Comparison of ENCODE assay signal across 9 mouse cellular contexts in the genomic region with DNA sequence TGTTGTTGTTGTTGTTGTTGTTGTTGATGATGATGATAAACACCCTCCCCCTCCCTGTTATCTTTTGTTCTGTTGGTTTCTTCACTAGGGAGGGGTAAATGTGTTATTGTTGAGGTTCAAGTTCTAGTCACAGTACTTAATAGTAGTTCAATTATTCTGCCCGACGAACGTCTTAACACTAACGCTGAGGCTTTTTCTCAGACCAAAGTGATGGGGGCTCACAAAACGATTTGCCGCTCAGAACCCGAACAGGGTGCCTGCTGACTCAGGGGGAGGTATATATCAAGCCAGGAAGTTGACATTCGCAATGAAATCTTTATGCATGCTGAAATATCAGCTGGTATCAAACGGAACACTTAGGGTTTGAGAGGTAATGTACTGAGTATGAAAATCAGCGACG. TPM values are rescaled to one million over a fixed set of nuclear protein-coding genes. Genes with fewer than 3 reads are reported as not detected.
DNase-seq lines count a peak whose midpoint lies in the region; ATAC-seq and TF ChIP-seq lines count a peak whose summit lies in the region.
"Had no signal": no experiment of that assay in that cellular context is flagged by ENCODE, and none has a peak within 500 bp of the region (broad histone marks: within the 10 kb centered on the region; RNA-seq: fewer than 3 reads in every experiment).

No protein-coding gene starts in this region.

- DNase-seq in cerebellum, adult 2 months, result no peak
- DNase-seq in cerebellum, adult 8-10 months, result no peak
- no peak for DNase-seq in lung, postnatal 4 days
- no peak for DNase-seq in thymus, postnatal 0 days (ENCODE audit: low spot score)
- DNase-seq in thymus, adult 18-20 months, result no peak

- H3K4me1 ChIP-seq in cerebellum, adult 2 months (ENCODE audit: control insufficient read depth, insufficient read depth, low read length), result peaks cover 5% of the 10 kb centered on the region; the same call in 1 of the 2 replicates
- peaks cover 11% of the 10 kb centered on the region; the same call in 1 of the 2 replicates for H3K4me1 ChIP-seq in lung, embryonic 15.5 days
- peaks cover 5% of the 10 kb centered on the region; the same call in 1 of the 2 replicates for H3K4me1 ChIP-seq in intestine, embryonic 16.5 days (ENCODE audit: control insufficient read depth, insufficient read depth, low read length)
- peaks cover 10% of the 10 kb centered on the region for H3K4me1 ChIP-seq in small intestine, adult 2 months (ENCODE audit: control insufficient read depth, insufficient read depth, insufficient read length, low read length)

- peak overlapping the region; percentile 30 for H3K4me3 ChIP-seq in cerebellum, adult 2 months (replicated peaks; ENCODE audit: insufficient read depth, low read depth, low read length)
- H3K4me3 ChIP-seq in lung, embryonic 15.5 days, result peak overlapping the region; percentile 60
- H3K4me3 ChIP-seq in intestine, embryonic 16.5 days (ENCODE audit: low read length), result no peak overlapping the region; the same call in 1 of the 2 replicates
- H3K4me3 ChIP-seq in small intestine, adult 2 months (ENCODE audit: low read depth, low read length), result peak overlapping the region; percentile 24; the same call in 1 of the 2 replicates
- H3K4me3 ChIP-seq: erythroblast, embryonic 14.5 days had no signal

- no peaks in the 10 kb centered on the region for H3K9me3 ChIP-seq in lung, embryonic 15.5 days
- H3K9me3 ChIP-seq in intestine, embryonic 16.5 days (ENCODE audit: control insufficient read depth, low read length), result no peaks in the 10 kb centered on the region

- no peak overlapping the region for H3K27ac ChIP-seq in cerebellum, adult 2 months (ENCODE audit: insufficient read depth, low read length)
- no peak overlapping the region for H3K27ac ChIP-seq in lung, embryonic 15.5 days
- no peak overlapping the region for H3K27ac ChIP-seq in intestine, embryonic 16.5 days (ENCODE audit: low read length)
- no peak overlapping the region for H3K27ac ChIP-seq in small intestine, adult 2 months (ENCODE audit: insufficient read depth, low read depth, low read length)

- H3K4me2 ChIP-seq in lung, embryonic 15.5 days, result peak overlapping the region; percentile 99
- H3K4me2 ChIP-seq in intestine, embryonic 16.5 days (ENCODE audit: low read depth, low read length), result peak overlapping the region; percentile 99; the same call in 1 of the 2 replicates

- ATAC-seq in lung, embryonic 15.5 days (ENCODE audit: borderline replicate concordance, extremely low read depth, low FRiP score, low TSS enrichment), result no peak
- no peak for ATAC-seq in intestine, embryonic 16.5 days

- H3K36me3 ChIP-seq in lung, embryonic 15.5 days, result no peaks in the 10 kb centered on the region
- H3K36me3 ChIP-seq in intestine, embryonic 16.5 days (ENCODE audit: control insufficient read depth, insufficient read depth, low read length), result no peaks in the 10 kb centered on the region
- no peaks in the 10 kb centered on the region for H3K36me3 ChIP-seq in small intestine, adult 2 months (ENCODE audit: control insufficient read depth, insufficient read depth, low read length)

- 8% methylated on average over 11 of the region's 11 CpGs for WGBS in cerebellum, adult 2 months
- WGBS in lung, embryonic 15.5 days, result 38% methylated on average over 11 of the region's 11 CpGs
- 36% methylated on average over 11 of the region's 11 CpGs for WGBS in intestine, embryonic 16.5 days
- 42% methylated on average over 11 of the region's 11 CpGs for WGBS in small intestine, adult 2 months

- H3K9ac ChIP-seq in lung, embryonic 15.5 days, result no peak overlapping the region
- H3K9ac ChIP-seq in intestine, embryonic 16.5 days (ENCODE audit: low read depth, low read length), result no peak overlapping the region

- H3K27me3 ChIP-seq in cerebellum, adult 2 months (ENCODE audit: control insufficient read depth, insufficient read depth, low read length), result peaks cover 3% of the 10 kb centered on the region; the same call in 1 of the 2 replicates
- H3K27me3 ChIP-seq in lung, embryonic 15.5 days, result peaks cover 16% of the 10 kb centered on the region; the same call in 1 of the 2 replicates
- H3K27me3 ChIP-seq in intestine, embryonic 16.5 days (replicated peaks; ENCODE audit: control insufficient read depth, insufficient read depth, low read length), result peaks cover 10% of the 10 kb centered on the region
- peaks cover 22% of the 10 kb centered on the region for H3K27me3 ChIP-seq in small intestine, adult 2 months (ENCODE audit: control insufficient read depth, insufficient read depth, low read length)

- no peak for TF ChIP-seq CTCF in cerebellum, adult 2 months (IDR thresholded peaks at IDR 0.05; ENCODE audit: borderline replicate concordance, insufficient read depth, low read depth, low read length)
- no peak for TF ChIP-seq CTCF in small intestine, adult 2 months (IDR thresholded peaks at IDR 0.05; ENCODE audit: extremely low read depth, insufficient read length, insufficient replicate concordance, low read depth, low read length)

- TF ChIP-seq POLR2A in cerebellum, adult 2 months (IDR thresholded peaks at IDR 0.05; ENCODE audit: borderline replicate concordance, insufficient read depth, low read length), result no peak
- TF ChIP-seq POLR2A in small intestine, adult 2 months (IDR thresholded peaks at IDR 0.05; ENCODE audit: low read depth, low read length), result no peak

RNA-seq across cellular contexts. Expression of a gene that starts 1.4 kb away (rescaled TPM):
- polyA plus RNA-seq in cerebellum, adult 2 months (2012; rRNA removed), result 37.9 and 38.0 TPM in 2 replicates
- polyA plus RNA-seq in lung, embryonic 15.5 days (2015; fragmentation: Nextera tagmentation; extraction: Ambion mirVana), result 12.8 and 12.9 TPM in 2 replicates
- 4.8 and 5.5 TPM in 2 replicates for polyA plus RNA-seq in intestine, embryonic 16.5 days (2015; fragmentation: Nextera tagmentation; extraction: Ambion mirVana)
- 1.7 and 2.8 TPM in 2 replicates for polyA plus RNA-seq in small intestine, adult 2 months (2012; rRNA removed)
- polyA plus RNA-seq in thymus, postnatal 0 days (2015; fragmentation: Nextera tagmentation; extraction: Ambion mirVana), result 2.7 and 4.0 TPM in 2 replicates
- polyA plus RNA-seq: erythroblast, embryonic 14.5 days had no signal

RNA-seq across cellular contexts. Expression of a gene that starts 39.8 kb away (rescaled TPM):
- polyA plus RNA-seq in cerebellum, adult 2 months (2012; rRNA removed), result 28.6 and 32.3 TPM in 2 replicates
- 46.7 and 48.5 TPM in 2 replicates for polyA plus RNA-seq in lung, embryonic 15.5 days (2015; fragmentation: Nextera tagmentation; extraction: Ambion mirVana)
- 45.1 and 49.4 TPM in 2 replicates for polyA plus RNA-seq in intestine, embryonic 16.5 days (2015; fragmentation: Nextera tagmentation; extraction: Ambion mirVana)
- 1.1 and 3.4 TPM in 2 replicates for polyA plus RNA-seq in small intestine, adult 2 months (2012; rRNA removed)
- 46.2 and 57.5 TPM in 2 replicates for polyA plus RNA-seq in thymus, postnatal 0 days (2015; fragmentation: Nextera tagmentation; extraction: Ambion mirVana)

RNA-seq across cellular contexts. Expression of a gene that starts 59.4 kb away (rescaled TPM):
- 18.7 and 20.6 TPM in 2 replicates for polyA plus RNA-seq in cerebellum, adult 2 months (2012; rRNA removed)
- 35.5 and 39.7 TPM in 2 replicates for polyA plus RNA-seq in lung, embryonic 15.5 days (2015; fragmentation: Nextera tagmentation; extraction: Ambion mirVana)
- polyA plus RNA-seq in intestine, embryonic 16.5 days (2015; fragmentation: Nextera tagmentation; extraction: Ambion mirVana), result 24.3 and 25.1 TPM in 2 replicates
- 1.9 and 4.9 TPM in 2 replicates for polyA plus RNA-seq in small intestine, adult 2 months (2012; rRNA removed)
- 28.4 and 29.8 TPM in 2 replicates for polyA plus RNA-seq in thymus, postnatal 0 days (2015; fragmentation: Nextera tagmentation; extraction: Ambion mirVana)
